Mouse (Mus musculus) thymus, postnatal 14 days (tissue): Measurements from ENCODE around the gene Rcn2.
A peak's percentile ranks its signal among the peaks of the same experiment; 100 is the strongest.
"Not testable (repeated sequence)": the region's sequence is repeated elsewhere in the genome, so short reads cannot be mapped to it uniquely, and the experiment has no call there.

Source experiments
- DNase-seq: peaks from one replicate; pipeline ENCODE4 v3.0.0; 2021

Gene Rcn2

DNA sequence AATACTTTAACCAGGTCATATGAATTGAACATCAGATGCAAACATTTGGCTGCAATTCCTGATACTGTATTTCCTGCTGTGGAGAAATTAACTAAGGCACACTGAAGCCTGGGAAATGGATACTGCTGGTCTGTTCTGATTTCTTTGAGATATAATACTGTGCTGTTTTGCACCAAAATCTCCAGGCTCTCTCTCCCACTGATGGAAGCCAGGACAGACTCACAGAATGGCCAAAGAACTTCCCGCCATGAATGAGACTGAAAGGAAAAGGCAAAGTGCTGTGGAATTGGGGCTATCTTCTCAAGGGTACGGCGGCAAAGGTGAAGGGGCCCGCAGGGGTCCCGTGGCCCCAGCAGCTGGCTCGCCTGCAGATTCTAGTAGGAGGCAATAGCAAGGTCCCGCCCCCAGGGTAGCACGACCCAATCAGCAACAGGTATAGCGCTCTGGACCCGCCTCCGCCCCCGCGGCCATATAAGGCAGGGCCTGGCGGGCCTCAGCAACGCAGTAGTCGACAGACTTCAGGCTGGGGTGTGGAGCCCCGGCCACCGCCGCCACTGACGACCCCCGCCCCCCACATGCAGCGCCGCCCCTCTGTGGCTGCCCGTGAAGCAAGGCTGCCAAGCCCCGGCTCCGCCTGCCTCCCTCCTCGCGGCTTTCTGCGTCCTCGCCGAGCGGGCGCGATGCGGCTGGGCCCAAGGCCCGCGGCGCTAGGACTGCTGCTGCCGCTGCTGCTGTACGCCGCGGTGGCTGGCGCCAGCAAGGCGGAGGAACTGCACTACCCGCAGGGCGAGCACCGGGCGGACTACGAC lies at the start of gene Rcn2:
Gene Rcn2, plus strand, starts transcription at position 474 of the 809 bp plus-strand sequence.
- peak; percentile 98 for DNase-seq

- not testable (repeated sequence) for DNase-seq
Measured at GRCm38 (mm10) chr9:56004679-56005078, 37.0 kb upstream of the Rcn2 start.

DNA sequence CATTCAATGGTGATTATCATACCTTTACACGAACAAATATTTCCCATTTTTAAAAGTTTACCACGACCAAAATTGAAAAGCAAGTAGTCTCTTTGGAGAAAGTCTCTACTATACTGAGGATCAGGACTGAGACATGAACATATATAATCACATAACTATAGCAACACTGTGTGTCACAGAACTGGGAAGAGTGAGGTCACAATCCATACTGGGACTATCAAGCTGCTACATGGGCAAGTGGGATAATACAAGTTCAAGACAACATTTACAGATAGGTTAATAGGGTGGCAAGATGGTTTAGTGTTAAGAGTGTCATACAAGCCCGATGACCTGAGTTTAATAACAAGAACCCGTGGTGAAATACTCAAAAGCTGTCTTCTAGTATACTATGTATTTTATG lies 31.2 kb upstream of the Rcn2 start, which contains the start of gene 4930563M21Rik:
Gene 4930563M21Rik, minus strand, starts transcription at position 101 of the 400 bp plus-strand sequence.
- no peak for DNase-seq

DNA sequence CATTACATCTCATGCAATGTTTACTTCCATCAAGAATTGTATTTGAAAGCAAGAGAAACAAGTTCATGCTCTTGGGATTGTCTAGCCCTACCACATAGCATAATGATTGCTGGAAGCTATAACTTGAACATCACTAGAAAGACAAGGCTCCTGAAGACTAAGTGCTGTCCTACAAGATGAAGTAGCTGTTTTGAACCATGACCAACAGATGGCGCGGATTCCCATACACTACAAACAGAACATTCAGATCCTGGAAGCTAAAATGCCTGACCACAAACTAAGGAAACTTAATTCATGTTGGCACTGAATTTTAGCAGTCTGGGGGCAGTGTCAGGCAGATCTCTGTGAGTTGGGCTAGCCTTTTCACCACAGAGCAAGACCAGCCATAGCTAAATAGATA lies 16.9 kb upstream of the Rcn2 start:
- peak; percentile 8 for DNase-seq

GRCm38 (mm10) chr9:56027292-56027691 lies 14.4 kb upstream of the Rcn2 start:
- peak; percentile 5 for DNase-seq

- no peak for DNase-seq
Measured at GRCm38 (mm10) chr9:56032219-56032618, 9.4 kb upstream of the Rcn2 start.

GRCm38 (mm10) chr9:56042181-56042621 lies 556 bp downstream of the Rcn2 start:
- DNase-seq = no peak

- DNase-seq = no peak
Measured at GRCm38 (mm10) chr9:56053796-56054195, 12.2 kb downstream of the Rcn2 start.

- DNase-seq = no peak
Measured at GRCm38 (mm10) chr9:56056147-56056546, 14.5 kb downstream of the Rcn2 start.

- no peak for DNase-seq
Measured at GRCm38 (mm10) chr9:56062336-56062735, 20.7 kb downstream of the Rcn2 start.

DNA sequence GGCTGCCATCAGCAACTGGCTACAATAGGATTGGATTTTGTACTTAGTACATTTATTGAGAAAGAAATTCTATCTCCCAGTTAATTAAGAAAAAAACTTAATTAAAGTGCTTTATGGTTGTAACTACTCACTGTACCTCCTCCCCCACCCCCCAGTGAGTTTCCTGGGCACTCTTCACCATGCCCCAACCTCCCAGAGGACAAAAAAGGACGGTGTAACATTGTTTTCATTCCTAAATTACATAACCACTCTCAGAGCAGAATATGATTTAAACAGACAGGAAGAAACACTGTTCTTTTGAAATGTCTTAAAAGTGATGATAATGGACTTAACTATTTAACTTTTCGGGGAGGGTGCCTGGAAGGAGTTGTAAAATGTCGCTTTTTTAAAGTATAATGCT lies 23.4 kb downstream of the Rcn2 start:
- no peak for DNase-seq

DNA sequence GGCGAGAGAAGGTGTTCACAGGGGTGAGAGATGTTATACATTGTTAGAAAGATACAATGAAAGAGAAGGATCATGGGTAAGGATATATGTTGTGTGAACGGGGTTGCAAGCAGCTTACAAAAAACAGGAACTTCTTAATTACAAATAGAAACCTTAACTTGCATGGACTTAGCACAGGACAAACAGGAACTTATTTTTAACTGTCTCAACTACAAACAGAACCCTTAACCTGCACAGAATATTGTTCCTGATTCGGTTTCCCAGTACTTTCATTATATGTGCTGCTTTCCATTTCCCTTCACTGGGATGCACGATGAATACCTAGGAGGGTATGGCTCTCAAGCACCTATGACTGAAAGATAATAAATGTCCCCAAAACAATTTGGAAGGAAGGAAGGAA lies 26.3 kb downstream of the Rcn2 start:
- no peak for DNase-seq

- no peak for DNase-seq
Measured at GRCm38 (mm10) chr9:56068630-56069029, 27.0 kb downstream of the Rcn2 start.

DNA sequence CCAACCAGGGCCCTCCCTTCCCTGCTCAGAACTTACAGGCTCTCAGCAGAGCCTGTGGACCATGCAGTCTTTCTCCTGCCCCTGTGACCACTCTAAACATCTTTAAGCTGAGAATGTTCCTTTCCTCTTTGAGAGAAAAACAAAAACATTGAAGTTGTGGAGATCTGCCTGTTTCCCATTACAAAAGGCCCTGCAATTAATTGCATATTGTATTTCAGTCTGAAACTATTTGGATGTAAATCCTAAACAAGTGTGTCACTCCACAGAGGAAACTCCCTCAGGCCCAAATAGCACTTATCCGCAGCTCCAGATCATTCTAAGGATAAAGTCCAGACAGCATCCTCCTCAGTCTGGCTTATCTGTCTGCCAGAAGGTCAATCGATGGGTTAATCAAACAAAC lies 31.2 kb downstream of the Rcn2 start:
- DNase-seq = no peak

DNA sequence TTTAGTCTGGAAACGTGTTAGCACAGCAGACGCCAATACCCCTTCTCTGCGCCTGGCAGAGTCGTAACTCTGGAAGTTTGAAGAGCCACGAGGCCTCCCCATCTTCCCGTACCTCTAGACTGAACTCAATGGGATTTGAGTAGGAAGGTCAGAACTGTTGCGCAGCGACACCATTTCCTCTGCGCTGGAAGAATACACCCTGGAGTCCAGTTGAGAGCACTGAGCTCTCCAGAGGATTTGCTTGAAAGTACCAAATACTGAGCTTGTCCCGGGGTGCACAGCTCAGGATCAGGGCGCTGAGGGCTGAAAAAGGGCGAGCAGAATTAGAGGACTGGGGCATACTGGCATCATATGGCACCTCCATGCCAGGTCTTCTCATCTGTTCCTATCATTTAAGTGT lies 33.2 kb downstream of the Rcn2 start:
- no peak for DNase-seq

- DNase-seq = peak; percentile 83
Measured at GRCm38 (mm10) chr9:56075264-56075663, 33.6 kb downstream of the Rcn2 start.

GRCm38 (mm10) chr9:56075901-56076620 lies 34.4 kb downstream of the Rcn2 start:
- peak; percentile 81 for DNase-seq

DNA sequence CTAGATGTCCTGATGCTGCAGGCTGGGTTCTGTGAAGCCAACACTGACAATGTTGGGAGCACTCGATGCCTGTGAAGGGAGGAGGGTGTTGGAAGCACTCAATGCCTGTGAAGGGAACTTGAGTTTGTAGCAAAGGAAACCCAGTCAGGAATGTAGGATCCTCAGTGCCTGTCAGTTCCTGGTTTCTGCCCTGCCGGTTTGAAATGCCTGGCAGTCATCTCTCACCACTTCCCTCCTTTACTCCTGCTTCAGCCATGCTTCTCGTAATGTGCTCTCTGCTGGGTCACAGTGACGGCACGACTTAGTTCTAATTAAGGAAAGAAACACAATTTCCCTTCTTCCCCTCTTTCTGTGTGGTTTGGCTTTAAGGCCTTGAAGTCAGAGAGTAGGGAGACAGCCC lies 37.9 kb downstream of the Rcn2 start:
- DNase-seq = no peak

GRCm38 (mm10) chr9:56086524-56086923 lies 44.9 kb downstream of the Rcn2 start:
- DNase-seq = no peak

DNA sequence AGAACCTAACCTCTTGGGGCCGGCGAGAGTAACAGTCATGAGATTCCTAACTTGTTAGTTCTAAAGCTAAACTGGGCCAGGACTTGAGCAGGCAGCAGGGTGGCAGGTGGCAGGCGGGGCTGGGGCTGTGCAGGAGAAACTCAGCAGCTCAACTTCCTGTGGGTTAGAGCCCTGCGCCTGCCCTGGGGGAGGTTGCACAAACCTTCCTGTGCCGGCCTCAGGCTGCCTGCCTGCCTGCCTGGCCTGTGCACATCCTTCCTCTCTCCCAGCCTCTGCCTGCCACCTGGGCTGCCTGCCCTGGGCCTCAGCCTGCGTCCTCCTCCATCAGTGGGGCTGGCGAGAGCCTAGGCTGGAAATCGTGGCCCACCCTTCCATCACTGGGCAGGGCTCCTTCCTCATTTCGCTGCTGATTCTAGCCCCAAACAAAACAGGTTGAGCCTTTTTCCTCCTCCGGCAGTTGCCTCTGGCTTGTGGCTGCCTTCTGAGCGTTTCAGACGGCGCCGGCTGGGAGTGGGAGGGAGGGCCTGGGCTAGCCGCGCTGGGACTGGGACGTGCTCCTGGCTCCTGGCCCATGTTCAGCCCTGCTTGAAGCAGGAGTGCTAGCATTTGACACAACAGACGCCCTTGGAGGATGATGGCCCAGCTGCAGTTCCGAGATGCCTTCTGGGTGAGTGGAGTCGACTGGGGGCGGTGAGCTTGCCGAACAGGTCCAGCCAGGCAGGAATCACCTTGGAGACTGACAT lies 48.3 kb downstream of the Rcn2 start, which contains the start of gene Pstpip1:
Gene Pstpip1, plus strand, starts transcription at position 185 of the 743 bp plus-strand sequence.
- DNase-seq = peak; percentile 95

GRCm38 (mm10) chr9:56090546-56091225 lies 49.0 kb downstream of the Rcn2 start:
- DNase-seq = peak; percentile 69

DNA sequence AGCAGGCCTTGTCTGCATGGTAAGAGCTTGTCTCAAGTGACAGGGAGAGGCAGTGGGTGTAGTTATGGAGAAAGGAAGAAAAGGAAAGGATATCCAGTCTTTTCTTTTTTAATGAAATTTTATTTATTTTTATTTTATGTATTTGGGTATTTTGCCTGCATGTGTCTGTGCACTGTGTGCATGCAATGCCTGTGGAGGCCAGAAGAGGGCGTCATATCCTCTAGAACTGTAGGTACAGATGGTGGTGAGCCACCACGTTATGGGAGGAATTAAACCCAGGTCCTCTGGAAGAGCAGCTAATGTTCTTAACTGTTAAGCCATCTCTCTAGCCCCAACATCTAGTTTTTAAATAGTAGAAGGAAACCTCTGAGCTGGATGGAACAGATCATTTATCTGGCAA lies 50.5 kb downstream of the Rcn2 start:
- peak; percentile 67 for DNase-seq
